ENCODE assay signal across 36 mouse cellular contexts in genomic region chr17:3515851-3516250, GRCm38 (mm10). TPM values are rescaled to one million over a fixed set of nuclear protein-coding genes. Genes with fewer than 3 reads are reported as not detected.
"Had no signal": no experiment of that assay in that cellular context is flagged by ENCODE, and none has a peak within 500 bp of the region (broad histone marks: within the 10 kb centered on the region; RNA-seq: fewer than 3 reads in every experiment).

No protein-coding gene starts in this region.

- H3K27ac ChIP-seq: limb, embryonic 10.5 days; limb, embryonic 13.5 days; limb, embryonic 15.5 days; liver, embryonic 12.5 days; liver, embryonic 13.5 days; liver, embryonic 14.5 days; liver, embryonic 15.5 days; lung, embryonic 15.5 days; macrophage; midbrain, embryonic 10.5 days; midbrain, embryonic 12.5 days; midbrain, embryonic 13.5 days; midbrain, embryonic 15.5 days; neural tube, embryonic 12.5 days had no signal

- ATAC-seq: liver, embryonic 12.5 days; liver, postnatal 0 days; lung, postnatal 0 days; midbrain, embryonic 13.5 days; midbrain, embryonic 15.5 days; midbrain, embryonic 16.5 days had no signal

- H3K27me3 ChIP-seq: limb, embryonic 12.5 days; limb, embryonic 13.5 days; limb, embryonic 15.5 days; liver, embryonic 12.5 days; liver, embryonic 13.5 days; liver, embryonic 15.5 days; lung, embryonic 15.5 days; megakaryocyte, embryonic 14.5 days; midbrain, embryonic 12.5 days; midbrain, embryonic 13.5 days; midbrain, embryonic 15.5 days; neural tube, embryonic 12.5 days had no signal

- H3K4me1 ChIP-seq: limb, embryonic 10.5 days; limb, embryonic 12.5 days; limb, embryonic 13.5 days; limb, embryonic 15.5 days; liver, embryonic 13.5 days; lung, embryonic 15.5 days; megakaryocyte, embryonic 14.5 days; midbrain, embryonic 12.5 days; midbrain, embryonic 13.5 days; midbrain, embryonic 15.5 days; neural tube, embryonic 12.5 days had no signal

- H3K9me3 ChIP-seq: limb, embryonic 10.5 days; limb, embryonic 12.5 days; limb, embryonic 13.5 days; limb, embryonic 15.5 days; liver, embryonic 12.5 days; liver, embryonic 13.5 days; liver, embryonic 15.5 days; lung, embryonic 15.5 days; megakaryocyte, embryonic 14.5 days; midbrain, embryonic 10.5 days; midbrain, embryonic 12.5 days; midbrain, embryonic 13.5 days; midbrain, embryonic 15.5 days; neural tube, embryonic 12.5 days had no signal

- H3K4me3 ChIP-seq: limb, embryonic 10.5 days; limb, embryonic 12.5 days; limb, embryonic 13.5 days; limb, embryonic 15.5 days; liver, embryonic 12.5 days; liver, embryonic 13.5 days; liver, embryonic 15.5 days; lung, embryonic 15.5 days; megakaryocyte, embryonic 14.5 days; midbrain, embryonic 10.5 days; midbrain, embryonic 12.5 days; midbrain, embryonic 13.5 days; midbrain, embryonic 15.5 days; myocyte; neural tube, embryonic 12.5 days had no signal

- H3K36me3 ChIP-seq: liver, embryonic 15.5 days; midbrain, embryonic 15.5 days had no signal

- DNase-seq: left cerebral cortex, postnatal 4 days; liver; liver, embryonic 13.5 days; liver, postnatal 0 days; lung, adult 18-20 months; lung, adult 2 months; lung, embryonic 14.5 days; lung, postnatal 10 days; lung, postnatal 14 days; lung, postnatal 36 days; lung, postnatal 4 days; midbrain, embryonic 14.5 days had no signal

RNA-seq across cellular contexts. Expression of gene Cldn20, which starts 16.5 kb away (rescaled TPM):
- total RNA-seq: liver, adult 2 months; megakaryocyte-erythroid progenitor cell, adult 5-6 weeks had no signal
- polyA plus RNA-seq: limb, embryonic 12.5 days; liver, embryonic 11.5 days; liver, embryonic 12.5 days; liver, embryonic 13.5 days; liver, embryonic 15.5 days; liver, postnatal 0 days; lung, embryonic 14.5 days; lung, embryonic 16.5 days; lung, postnatal 0 days; macrophage; midbrain, embryonic 10.5 days; midbrain, embryonic 11.5 days; midbrain, embryonic 12.5 days; midbrain, embryonic 13.5 days; midbrain, embryonic 14.5 days; midbrain, embryonic 15.5 days; neural tube, embryonic 11.5 days; neural tube, embryonic 12.5 days had no signal
